Mouse (Mus musculus): ENCODE results near the gene Kcnk2. TPM values are rescaled to one million over a fixed set of nuclear protein-coding genes. Genes with fewer than 3 reads are reported as not detected.

Gene Kcnk2
- polyA plus RNA-seq, 2 experiments, result 11.1 to 12.0 TPM

GRCm38 (mm10) chr1:189235261-189235660 is 166.8 kb downstream of the Kcnk2 start:
- no peaks in the 10 kb centered on the region for H3K27me3 ChIP-seq (ENCODE audit: control insufficient read depth, insufficient read depth, low read length)
- no peak for TF ChIP-seq POLR2A (IDR thresholded peaks at IDR 0.05; ENCODE audit: borderline replicate concordance, extremely low read depth, insufficient read depth, insufficient read length)
- 59% methylated on average over 5 of the region's 5 CpGs for WGBS

GRCm38 (mm10) chr1:189232829-189233228 is 169.2 kb downstream of the Kcnk2 start:
- ATAC-seq (ENCODE audit: low FRiP score, low read depth) (no peak), DNase-seq (ENCODE audit: low spot score) (no peak)
- no peaks in the 10 kb centered on the region for H3K4me1 ChIP-seq (ENCODE audit: control insufficient read depth, insufficient read depth, low read length)

More at GRCm38 (mm10) chr1:189235261-189235660, 166.8 kb downstream of the Kcnk2 start:
- ATAC-seq (ENCODE audit: low FRiP score, low read depth) (no peak), DNase-seq (ENCODE audit: low spot score) (no peak)
- Histone ChIP-seq H3K9ac (ENCODE audit: low read depth, low read length, severe bottlenecking) (no peak overlapping the region), H3K36me3 (ENCODE audit: control insufficient read depth, insufficient read depth, low read length) (no peaks in the 10 kb centered on the region), H3K9me3 (ENCODE audit: control insufficient read depth, low read length) (no peaks in the 10 kb centered on the region), H3K27ac (replicated peaks; ENCODE audit: low read depth, low read length) (no peak overlapping the region), H3K4me1 (ENCODE audit: control insufficient read depth, insufficient read depth, low read length) (no peaks in the 10 kb centered on the region), H3K4me2 (replicated peaks; ENCODE audit: low read depth, low read length, severe bottlenecking) (no peak overlapping the region), H3K4me3 (replicated peaks; ENCODE audit: low read length) (no peak overlapping the region)

GRCm38 (mm10) chr1:189228222-189229084 is 173.6 kb downstream of the Kcnk2 start:
- H3K9ac ChIP-seq (ENCODE audit: low read depth, low read length, severe bottlenecking), result no peak overlapping the region
- no peak overlapping the region for H3K4me2 ChIP-seq (replicated peaks; ENCODE audit: low read depth, low read length, severe bottlenecking)
- H3K9me3 ChIP-seq (ENCODE audit: control insufficient read depth, low read length), result no peaks in the 10 kb centered on the region
- DNase-seq (ENCODE audit: low spot score) (no peak), ATAC-seq (ENCODE audit: low FRiP score, low read depth) (no peak)
- H3K27me3 ChIP-seq (ENCODE audit: control insufficient read depth, insufficient read depth, low read length), result no peaks in the 10 kb centered on the region
- no peaks in the 10 kb centered on the region for H3K4me1 ChIP-seq (ENCODE audit: control insufficient read depth, insufficient read depth, low read length)
- no peak overlapping the region for H3K4me3 ChIP-seq (replicated peaks; ENCODE audit: low read length)
- TF ChIP-seq POLR2A (IDR thresholded peaks at IDR 0.05; ENCODE audit: borderline replicate concordance, extremely low read depth, insufficient read depth, insufficient read length), result no peak
- no peak overlapping the region for H3K27ac ChIP-seq (replicated peaks; ENCODE audit: low read depth, low read length)
- WGBS, result 73% methylated on average over 17 of the region's 19 CpGs
- no peaks in the 10 kb centered on the region for H3K36me3 ChIP-seq (ENCODE audit: control insufficient read depth, insufficient read depth, low read length)

More at GRCm38 (mm10) chr1:189232829-189233228, 169.2 kb downstream of the Kcnk2 start:
- no peak for TF ChIP-seq POLR2A (IDR thresholded peaks at IDR 0.05; ENCODE audit: borderline replicate concordance, extremely low read depth, insufficient read depth, insufficient read length)
- Histone ChIP-seq H3K9me3 (ENCODE audit: control insufficient read depth, low read length) (no peaks in the 10 kb centered on the region), H3K27ac (replicated peaks; ENCODE audit: low read depth, low read length) (no peak overlapping the region), H3K4me3 (replicated peaks; ENCODE audit: low read length) (no peak overlapping the region), H3K9ac (ENCODE audit: low read depth, low read length, severe bottlenecking) (no peak overlapping the region), H3K36me3 (ENCODE audit: control insufficient read depth, insufficient read depth, low read length) (no peaks in the 10 kb centered on the region), H3K27me3 (ENCODE audit: control insufficient read depth, insufficient read depth, low read length) (no peaks in the 10 kb centered on the region), H3K4me2 (replicated peaks; ENCODE audit: low read depth, low read length, severe bottlenecking) (no peak overlapping the region)
- WGBS, result 78% methylated on average over 6 of the region's 6 CpGs

- no peaks in the 10 kb centered on the region for H3K36me3 ChIP-seq (ENCODE audit: control insufficient read depth, insufficient read depth, low read length)
- no peak for DNase-seq (ENCODE audit: low spot score)
- no peak overlapping the region for H3K27ac ChIP-seq (replicated peaks; ENCODE audit: low read depth, low read length)
- H3K4me2 ChIP-seq (replicated peaks; ENCODE audit: low read depth, low read length, severe bottlenecking), result no peak overlapping the region
- no peaks in the 10 kb centered on the region for H3K27me3 ChIP-seq (ENCODE audit: control insufficient read depth, insufficient read depth, low read length)
- 68% methylated on average over 4 of the region's 4 CpGs for WGBS
- H3K4me1 ChIP-seq (ENCODE audit: control insufficient read depth, insufficient read depth, low read length), result no peaks in the 10 kb centered on the region
- H3K9me3 ChIP-seq (ENCODE audit: control insufficient read depth, low read length), result no peaks in the 10 kb centered on the region
- TF ChIP-seq POLR2A (IDR thresholded peaks at IDR 0.05; ENCODE audit: borderline replicate concordance, extremely low read depth, insufficient read depth, insufficient read length), result no peak
- no peak overlapping the region for H3K9ac ChIP-seq (ENCODE audit: low read depth, low read length, severe bottlenecking)
- no peak overlapping the region for H3K4me3 ChIP-seq (replicated peaks; ENCODE audit: low read length)
- ATAC-seq (ENCODE audit: low FRiP score, low read depth), result no peak
Observed at GRCm38 (mm10) chr1:189227479-189227878, 174.6 kb downstream of the Kcnk2 start.

GRCm38 (mm10) chr1:189219051-189219450 is 183.0 kb downstream of the Kcnk2 start:
- H3K4me2 ChIP-seq (replicated peaks; ENCODE audit: low read depth, low read length, severe bottlenecking), result no peak overlapping the region
- H3K9ac ChIP-seq (ENCODE audit: low read depth, low read length, severe bottlenecking), result no peak overlapping the region
- no peaks in the 10 kb centered on the region; the same call in none of the 2 replicates for H3K4me1 ChIP-seq (ENCODE audit: control insufficient read depth, insufficient read depth, low read length)
- H3K4me3 ChIP-seq (replicated peaks; ENCODE audit: low read length), result no peak overlapping the region
- H3K9me3 ChIP-seq (ENCODE audit: control insufficient read depth, low read length), result no peaks in the 10 kb centered on the region
- DNase-seq (ENCODE audit: low spot score) (no peak), ATAC-seq (ENCODE audit: low FRiP score, low read depth) (no peak)
- H3K27me3 ChIP-seq (ENCODE audit: control insufficient read depth, insufficient read depth, low read length), result no peaks in the 10 kb centered on the region
- no peak for TF ChIP-seq POLR2A (IDR thresholded peaks at IDR 0.05; ENCODE audit: borderline replicate concordance, extremely low read depth, insufficient read depth, insufficient read length)
- H3K36me3 ChIP-seq (ENCODE audit: control insufficient read depth, insufficient read depth, low read length), result no peaks in the 10 kb centered on the region
- H3K27ac ChIP-seq (replicated peaks; ENCODE audit: low read depth, low read length), result no peak overlapping the region
- 83% methylated on average over 10 of the region's 10 CpGs for WGBS

All from limb, embryonic 14.5 days (tissue).